Mouse (Mus musculus): ENCODE results near the gene Dzip1.

GRCm38 (mm10) chr14:118899940-118900339, 25.3 kb downstream of the Dzip1 start:
- TF ChIP-seq TBP (conservative IDR thresholded peaks at IDR 0.05; ENCODE audit: low read depth, low read length) (no peak), MYC (IDR thresholded peaks at IDR 0.05; ENCODE audit: low read depth, low read length) (no peak), CTCF (conservative IDR thresholded peaks at IDR 0.05 in 1 of 2, IDR thresholded peaks at IDR 0.05 in 1 of 2; ENCODE audit: low read depth in 2 of 2, low read length in 2 of 2) (peak in 1 of 2 experiments; percentile 59; a peak in 2 of 4 replicates), POLR2A (IDR thresholded peaks at IDR 0.05; ENCODE audit: low read depth, low read length) (no peak), SMC3 (IDR thresholded peaks at IDR 0.05; ENCODE audit: low read depth, low read length) (peak; percentile 46)

Measured in CH12.LX (cell line).